Mouse (Mus musculus) 3T3-L1 (cell line): ENCODE results near the gene S1pr4.

Experiments
- DNase-seq: peaks from one replicate; pipeline ENCODE4 v3.0.0-alpha.2; 2015; ENCODE audit warnings: low read depth, low spot score

The S1pr4 gene

DNA sequence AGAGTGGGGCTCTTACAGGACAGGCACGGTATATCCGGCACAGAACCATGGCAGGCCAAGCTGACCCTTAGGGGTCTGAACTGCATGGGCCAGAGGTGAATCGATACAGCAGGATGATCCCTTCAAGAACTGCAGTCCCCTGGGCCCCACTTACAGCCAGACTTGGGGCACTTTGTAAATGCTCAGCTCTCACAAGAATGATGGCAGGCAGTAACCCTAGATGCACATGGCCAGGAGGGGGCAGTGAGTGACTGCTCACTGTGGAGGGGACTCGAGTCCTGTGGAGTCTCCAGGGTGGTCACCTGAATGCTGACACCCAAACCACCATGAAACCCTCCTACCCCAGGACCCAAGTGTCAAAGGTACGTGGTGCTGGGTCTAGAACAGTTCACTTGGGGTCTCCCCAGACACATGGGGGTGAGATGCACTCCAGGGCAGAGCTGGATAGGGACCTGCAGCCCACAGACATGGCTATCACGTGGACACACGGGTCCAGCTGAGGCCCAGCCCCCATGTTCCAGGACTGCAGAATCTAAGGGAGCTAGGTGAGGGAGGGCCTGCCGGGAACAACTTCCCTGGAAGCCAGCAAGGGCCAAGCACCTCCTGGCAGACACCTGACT, 6.2 kb downstream of the S1pr4 start:
- peak; percentile 39 for DNase-seq

DNA sequence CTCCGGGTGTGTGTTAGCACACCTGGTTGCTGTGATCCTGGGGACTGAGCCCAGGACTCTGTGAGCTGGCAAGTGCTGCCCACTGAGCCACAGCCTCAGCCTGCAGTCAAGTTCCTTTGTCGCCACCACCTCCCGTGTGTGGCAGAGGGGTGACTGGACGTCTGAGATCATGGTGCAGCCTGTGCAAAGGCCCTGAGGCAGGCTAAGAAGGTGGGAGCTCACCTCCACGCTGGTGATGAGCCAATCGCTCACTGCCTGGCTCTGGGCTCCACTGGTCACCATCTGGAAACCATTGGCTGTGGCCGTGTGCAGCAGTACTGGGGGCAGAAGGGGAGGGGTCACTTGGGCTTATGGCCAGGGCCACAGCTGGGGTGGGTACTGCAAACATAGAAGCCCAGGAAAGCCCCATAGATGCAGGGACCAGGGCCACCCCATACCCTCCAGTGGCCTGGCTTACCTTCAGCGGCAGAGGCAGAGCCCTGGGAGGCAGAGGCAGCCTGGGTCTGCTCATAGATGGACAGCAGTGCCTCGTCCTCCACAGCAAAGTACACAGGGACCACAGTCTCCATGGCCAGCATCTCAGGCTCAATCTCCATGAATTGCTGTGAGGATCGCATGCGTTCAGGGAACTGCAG, 7.2 kb downstream of the S1pr4 start:
- DNase-seq: no peak

DNA sequence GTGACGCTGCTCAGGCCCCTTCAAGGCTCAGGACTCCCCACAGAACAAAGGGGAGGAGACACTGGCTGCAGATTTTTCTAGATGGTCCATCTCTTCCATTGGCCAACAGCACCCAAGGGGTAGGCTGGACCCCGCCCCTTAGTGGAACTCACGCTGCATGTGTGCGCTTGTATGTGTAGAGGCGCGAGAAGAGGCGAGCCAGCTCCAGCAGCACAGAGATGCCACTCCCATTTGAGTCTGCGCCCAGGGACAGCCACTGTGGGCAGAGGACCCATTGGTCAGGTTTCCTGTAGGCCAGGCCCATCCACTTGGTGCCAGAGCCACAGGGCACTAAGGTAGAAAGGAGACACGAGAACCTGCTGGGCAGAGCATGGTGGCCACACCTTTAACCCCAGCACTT, 8.9 kb downstream of the S1pr4 start:
- DNase-seq: no peak

DNA sequence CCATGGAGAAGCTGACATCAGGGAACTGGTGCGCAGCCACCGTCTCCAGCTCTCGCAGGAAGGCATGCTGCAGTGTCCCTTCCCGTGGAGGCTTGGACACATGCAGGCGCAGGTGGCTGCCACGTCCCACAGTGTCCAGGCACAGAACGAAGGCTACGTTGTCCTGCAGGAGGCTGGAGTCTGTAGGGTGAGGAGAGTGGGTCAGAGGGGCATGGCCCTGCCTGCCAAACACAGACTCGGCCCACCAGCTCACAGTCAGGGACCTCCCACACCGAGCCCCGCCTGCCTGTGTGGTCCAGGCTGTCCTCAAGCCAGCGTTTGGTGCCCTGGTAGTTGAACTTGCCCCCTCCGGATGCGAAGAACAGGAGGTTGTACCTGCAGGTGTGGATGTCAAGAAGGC, 10.0 kb downstream of the S1pr4 start:
- no peak for DNase-seq

DNA sequence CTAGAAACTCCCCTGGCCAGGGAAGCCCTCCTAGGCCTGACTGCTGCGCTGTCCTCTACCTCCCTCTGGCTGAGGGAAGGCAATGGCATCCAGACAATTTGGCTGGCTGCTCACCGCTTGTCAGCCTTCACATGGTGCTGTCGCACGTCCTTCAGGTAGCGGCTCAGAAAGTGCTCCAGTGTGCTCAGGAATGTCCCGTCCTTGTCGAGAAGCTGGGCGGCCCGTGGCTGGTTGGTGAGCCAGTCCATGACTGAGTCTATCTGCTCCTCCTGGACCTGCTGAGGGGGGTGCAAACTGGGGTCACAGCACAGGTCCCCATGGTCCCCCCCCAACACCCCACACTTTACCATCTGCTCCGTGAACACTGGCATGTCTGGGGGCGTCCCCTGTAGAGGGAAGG, 11.9 kb downstream of the S1pr4 start:
- no peak for DNase-seq

DNA sequence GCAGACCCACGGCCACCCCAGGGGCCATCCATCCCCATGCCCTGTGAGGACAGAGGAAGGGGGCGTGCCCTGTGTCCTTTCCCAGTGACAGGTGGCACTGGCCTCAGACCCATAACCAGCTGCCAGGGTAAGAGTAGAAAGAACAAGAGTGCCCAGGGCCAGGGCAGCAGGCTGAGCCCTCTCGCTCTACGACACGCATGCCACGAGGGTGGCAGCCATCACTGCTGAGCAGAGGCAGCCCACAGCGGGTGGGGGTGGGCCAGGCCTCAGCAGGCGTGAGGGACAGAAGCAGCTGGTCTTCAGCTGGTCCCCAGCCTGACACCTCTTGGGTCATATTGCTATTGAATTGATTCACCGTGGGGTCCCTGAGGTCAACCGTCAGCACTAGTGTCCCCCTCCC, 13.4 kb downstream of the S1pr4 start:
- DNase-seq: no peak

DNA sequence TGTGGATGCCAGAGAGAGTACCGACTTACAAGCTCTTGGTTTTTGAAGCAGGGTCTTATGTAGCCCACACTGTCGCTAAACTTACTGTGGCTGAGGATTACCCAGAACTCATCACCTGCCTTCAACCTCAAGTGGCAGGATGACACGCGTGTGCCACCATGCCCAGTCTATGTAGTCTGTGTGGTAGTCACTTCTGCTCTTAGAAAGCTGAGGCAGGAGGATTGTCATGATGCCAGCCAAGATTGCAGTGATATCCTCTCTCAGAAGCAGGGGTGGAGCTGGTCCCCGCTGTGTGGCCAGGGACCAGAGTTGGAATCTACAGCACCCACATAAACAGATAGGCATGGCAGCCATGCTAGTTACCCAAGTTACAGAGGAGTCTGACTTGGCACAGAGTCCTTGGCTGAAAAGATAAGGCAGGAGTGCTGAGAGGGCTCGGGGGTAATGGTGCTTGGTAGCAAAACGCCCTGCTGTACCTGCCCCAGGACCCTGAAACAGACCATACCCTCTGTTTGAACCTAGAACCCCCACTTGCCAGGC, 14.4 kb downstream of the S1pr4 start:
- no peak for DNase-seq

DNA sequence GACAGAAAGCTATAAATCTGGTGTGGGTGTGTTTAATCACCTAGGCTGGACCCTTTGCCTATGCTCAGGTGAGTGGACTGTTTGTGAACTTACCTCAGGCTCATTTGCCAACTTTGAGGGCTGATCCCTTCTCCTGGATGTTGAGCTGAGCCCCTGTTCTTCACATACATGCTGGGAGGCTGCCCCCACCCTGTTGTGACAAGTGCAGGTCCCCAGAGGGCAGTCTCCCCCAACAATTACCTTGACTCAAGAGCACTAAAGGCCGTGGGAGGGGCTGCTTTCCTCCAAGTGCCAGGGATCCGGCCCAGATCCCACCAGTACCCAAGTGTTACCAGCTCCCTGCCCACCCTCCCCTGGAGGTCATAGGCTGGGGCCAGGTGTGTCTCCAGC, 14.9 kb downstream of the S1pr4 start:
- DNase-seq: no peak

DNA sequence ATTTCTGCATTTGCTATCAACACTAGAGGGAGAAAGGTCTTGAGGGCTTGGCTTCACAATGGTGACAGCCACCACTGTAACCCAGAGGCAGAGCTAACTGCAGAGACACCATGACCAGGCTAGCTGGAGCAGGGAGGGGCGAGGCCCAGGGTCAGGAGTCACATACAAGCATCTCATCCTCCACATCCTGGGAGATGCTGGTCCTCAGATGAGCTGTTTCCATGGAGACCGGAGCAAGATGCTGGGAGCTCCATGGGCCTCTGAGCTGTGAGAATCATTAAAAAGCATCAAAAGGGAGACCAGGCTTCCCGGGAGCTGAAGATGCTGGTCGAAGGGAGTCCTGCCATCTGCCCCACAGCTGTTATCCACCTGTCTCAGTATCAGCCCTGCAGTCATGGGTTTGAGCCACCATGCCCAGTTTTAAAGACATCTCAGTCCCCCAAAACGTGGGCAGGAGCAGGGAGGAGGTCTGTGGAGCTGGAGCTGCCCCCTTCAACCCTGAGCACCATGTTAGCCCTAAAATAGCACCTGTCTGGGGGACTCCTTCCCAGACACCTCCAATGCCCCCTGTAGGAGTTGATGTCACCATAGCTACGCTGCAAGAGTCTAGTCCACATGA, 15.4 kb downstream of the S1pr4 start:
- no peak for DNase-seq

DNA sequence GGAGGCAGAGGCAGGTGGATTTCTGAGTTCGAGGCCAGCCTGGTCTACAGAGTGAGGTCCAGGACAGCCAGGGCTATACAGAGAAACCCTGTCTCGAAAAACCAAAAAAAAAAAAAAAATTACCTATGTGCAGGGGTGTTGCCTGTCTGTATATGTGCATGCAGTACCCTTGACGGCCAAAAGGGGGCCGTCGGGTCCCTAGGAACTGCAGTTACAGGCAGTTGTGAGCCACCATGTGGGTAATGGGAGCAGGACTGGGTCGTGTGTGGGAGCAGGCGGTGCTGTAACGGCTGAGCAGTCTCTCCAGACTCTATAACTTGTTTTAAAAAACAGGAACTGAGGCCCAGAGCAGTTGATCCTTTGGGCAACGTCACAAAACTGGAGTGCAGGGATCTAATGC, 15.9 kb downstream of the S1pr4 start:
- DNase-seq: peak; percentile 51

DNA sequence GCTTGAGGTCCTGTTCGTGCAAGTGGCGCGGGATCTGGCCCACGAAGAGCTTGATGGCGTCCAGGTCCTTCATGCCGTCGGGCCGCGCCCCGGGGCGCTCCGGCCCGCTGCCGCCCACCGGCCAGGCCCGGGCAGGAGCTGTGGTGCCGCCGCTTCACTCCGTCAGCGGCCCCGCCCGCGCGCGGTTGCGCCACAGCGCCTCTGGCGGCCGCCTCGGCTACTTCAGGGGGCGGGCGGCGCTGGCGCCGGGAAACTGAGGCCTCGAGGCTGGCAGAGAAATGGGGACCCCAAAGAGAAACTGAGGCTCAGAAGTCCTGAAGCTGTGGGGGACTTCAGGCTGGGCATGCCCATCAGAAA, 17.4 kb downstream of the S1pr4 start, which contains the start of gene Celf5:
Celf5 (minus strand) TSS at position 177 of the 357 bp plus-strand sequence.
- peak; percentile 26 for DNase-seq

DNA sequence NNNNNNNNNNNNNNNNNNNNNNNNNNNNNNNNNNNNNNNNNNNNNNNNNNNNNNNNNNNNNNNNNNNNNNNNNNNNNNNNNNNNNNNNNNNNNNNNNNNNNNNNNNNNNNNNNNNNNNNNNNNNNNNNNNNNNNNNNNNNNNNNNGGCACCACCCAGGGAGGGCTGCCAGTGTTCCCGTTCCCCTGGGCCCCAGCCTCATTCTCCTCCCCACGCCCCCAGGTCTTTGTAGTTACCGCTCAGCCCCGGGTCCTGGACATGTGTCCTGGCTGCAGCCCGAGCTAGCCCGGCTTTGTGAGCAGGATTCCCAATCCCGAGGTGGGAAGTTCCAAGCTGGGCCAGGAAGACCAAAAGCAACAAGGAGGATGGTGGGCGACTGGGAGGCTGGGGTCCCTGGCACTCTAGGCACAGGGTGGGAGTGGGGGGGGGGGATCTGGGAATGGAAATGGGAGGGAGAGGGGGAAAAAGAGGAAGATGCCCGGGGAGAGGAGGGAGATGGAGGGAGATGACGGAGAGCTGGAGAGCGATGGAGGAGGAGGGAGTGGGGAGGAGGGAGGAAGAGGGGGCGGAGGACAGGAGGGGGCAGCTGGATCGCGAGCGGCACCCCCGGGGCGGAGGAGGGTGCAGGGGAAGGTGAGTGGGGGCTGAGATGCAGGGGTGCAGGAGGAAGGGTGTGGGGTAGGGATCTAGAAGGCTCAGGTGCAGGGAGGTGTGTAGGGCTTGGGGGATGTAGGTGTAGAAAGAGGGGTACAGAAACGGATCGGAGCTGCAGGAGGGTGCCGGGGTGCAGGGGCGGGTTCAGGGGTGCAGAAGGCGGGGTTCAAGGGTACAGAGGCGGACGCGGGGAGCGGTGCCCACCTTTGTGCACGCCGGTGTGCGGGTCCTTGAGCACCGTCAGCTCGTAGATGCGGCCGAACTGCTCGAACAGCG, 18.1 kb downstream of the S1pr4 start:
- DNase-seq: no peak

DNA sequence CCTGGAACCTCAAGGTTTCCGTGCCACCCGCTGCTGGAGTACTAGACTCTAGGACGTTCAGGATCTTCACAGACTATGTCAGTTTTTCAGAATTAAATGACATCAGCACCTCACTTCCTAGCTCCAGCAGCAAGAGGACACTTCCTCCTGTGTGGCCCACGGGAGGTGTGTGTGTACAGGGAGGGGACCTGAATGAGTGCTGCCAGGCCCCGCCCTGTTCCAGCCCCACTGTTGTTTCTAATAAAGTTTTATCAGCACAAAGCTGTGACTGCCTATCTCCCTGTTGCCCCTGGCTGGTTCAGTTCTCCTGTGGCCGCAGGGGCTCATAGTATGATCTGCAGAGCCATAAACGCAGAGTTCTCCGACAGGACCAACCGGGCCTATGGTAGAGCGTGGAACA, 25.5 kb downstream of the S1pr4 start:
- no peak for DNase-seq

DNA sequence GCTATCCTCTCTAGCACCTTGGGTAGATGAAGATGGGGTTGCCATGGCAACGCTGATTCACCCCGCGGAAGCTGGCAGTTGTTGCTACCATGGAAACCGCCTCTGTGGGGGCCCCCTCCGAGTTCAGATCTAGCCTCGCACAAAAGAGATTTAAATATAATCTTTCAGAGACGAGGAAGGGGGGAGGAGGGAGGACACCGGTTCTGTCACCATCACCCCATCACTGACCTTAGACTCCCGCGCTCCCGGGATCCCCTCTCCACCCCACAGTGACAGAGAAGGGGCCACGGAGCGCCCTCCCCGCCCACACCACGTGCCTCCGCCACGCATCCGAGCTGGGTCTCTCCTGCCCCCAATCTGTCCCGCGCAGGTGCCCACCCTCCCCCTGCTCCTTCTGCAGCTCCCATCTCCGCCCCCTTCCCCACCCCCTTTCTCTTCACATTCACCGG, 26.9 kb downstream of the S1pr4 start:
- no peak for DNase-seq

DNA sequence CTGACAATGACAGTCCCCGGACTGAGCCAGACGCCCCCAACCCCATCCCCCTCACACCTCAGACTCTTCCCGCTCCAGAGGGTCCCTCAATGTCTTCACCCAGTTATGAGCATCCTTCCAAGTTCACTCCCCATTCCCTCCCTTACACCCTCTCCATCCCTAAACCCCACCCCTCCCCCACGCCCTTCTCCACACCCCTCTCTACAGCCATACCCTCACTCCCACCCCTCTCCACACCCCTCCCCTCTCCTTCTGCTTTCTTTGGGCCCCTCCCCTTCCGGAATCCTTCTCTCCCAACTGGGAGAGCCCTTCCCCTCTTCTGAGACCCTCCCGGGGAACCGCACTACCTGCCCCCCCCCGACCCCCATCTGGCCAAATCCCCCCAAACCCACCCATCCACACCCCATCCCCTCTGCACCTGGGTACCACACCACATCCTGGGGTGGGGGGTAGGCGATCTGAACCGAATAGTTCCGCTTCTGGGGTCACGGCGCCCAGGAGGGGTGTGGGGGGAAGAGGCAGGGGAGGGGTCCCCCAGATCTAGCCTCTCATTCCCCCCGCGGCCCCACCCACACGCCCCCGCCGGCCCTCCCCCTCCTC, 27.4 kb downstream of the S1pr4 start:
- DNase-seq: no peak

DNA sequence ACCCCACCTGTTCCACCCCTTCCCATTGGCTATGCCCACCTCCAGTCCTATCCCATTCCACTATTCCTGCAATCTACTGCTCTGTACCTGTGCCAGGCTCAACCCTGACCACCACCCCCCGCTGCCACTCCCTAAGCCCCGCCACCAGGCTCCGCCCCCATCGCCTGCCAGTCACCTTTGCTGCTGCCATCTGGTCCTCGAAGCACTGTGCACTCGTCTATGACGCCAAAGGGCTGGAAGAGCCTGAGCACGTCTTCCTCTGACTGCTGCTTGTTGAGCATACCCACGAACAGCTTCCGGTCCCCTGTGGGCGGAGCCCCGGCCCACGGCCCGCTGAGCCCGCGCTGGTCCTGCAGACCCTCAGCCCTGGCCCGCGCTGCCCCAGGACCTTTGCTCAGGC, 29.5 kb downstream of the S1pr4 start:
- no peak for DNase-seq

DNA sequence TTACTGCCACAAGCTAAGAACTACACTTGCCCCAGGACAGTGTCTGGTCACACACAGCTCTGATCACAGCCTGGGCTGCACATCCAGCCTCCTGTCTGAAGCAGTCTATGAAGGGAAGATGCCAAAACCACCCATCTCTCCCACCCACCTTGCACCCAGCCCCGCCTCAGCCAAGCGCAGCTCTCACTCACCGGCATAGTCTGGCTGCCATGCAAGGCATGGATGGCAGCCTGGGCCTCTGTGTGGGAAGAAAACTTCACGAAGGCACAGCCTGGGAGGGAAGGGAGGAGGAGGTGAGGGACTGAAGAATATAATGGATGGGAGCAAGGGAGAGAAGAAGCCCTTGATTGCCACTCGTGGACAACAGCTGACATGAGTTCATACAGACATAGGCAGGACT, 30.7 kb downstream of the S1pr4 start:
- DNase-seq: no peak

DNA sequence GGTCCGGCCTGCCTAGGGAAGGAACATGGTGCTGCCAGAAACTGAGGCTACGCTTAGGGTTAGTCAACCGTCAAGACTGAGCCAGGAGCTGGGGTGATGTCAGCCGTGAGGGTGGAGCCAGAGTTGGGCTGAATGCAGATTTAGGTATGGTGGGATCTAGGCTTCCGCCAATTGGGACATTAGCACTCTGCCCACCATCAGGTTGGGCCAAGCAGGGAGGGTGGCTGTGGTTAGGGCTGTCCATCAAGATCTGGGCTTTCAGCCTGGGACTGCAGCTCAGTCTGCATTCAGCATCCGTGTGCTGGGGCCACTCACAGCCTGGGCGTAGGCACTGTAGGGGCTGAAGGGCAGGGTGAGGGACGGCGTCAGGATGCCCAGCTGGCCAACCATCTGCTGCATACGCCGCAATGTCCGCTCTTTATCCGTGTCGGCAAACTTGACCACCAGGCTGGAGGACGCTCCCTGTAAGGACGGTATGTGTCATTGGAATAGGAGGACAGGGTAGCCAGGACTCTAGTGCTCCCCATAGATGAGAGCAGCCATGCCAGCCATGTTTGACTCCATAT, 32.2 kb downstream of the S1pr4 start:
- no peak for DNase-seq

DNA sequence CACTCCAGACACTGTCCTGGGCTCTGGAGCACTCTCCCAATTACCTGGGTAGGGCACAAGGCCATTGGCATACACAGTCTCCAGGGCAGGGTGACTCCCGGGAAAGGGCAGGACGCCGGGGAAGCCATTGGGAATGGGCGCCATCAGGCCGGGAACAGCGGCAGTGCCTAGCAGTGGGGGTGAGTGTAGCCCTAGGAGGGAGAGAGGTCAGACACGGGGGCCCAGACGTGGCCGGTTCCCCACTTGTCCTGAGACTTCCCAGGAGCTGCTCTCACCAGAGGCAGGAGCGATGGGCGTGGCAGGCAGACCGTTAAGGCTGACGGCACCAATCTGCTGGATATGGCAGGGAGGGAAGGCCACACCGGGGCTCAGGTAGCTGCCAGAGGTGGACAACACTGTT, 33.1 kb downstream of the S1pr4 start:
- DNase-seq: no peak

DNA sequence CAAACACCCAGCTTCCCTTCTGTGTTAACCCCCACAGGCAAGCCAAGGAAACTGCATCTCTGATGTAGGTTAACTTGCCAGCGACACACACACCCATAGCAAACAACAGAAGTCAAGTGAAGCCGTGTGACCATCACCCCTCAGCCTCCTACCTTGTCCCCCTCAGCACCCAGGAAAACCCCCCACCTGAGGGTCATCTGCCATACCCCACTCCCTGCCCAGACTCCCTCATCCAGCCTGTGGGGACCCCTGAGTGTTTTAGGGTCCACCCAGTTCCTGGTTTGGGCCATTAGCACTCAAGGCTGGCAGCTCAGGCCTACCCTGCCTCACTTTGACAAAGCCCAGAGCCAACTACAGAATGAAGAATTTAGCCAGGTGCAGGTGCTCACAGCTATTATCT, 33.9 kb downstream of the S1pr4 start:
- DNase-seq: no peak

DNA sequence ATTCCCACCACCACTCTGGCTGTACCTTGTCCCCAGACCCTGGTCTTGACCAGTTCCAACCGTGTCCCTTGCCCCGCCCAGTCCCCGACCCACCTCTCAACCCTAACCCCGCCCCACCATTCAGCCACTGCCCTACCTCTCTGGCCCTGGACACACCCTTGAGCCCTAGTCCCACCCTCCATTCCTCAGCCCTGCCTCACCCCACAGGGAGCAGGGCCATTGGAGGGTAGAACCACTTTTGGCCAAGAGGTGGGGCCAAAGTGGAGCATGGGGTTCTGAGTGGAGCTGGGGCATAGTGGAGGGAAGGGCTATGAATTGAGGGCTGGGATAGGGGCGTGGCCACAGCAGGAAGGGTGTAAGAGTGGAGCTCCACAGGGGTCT, 34.7 kb downstream of the S1pr4 start:
- no peak for DNase-seq
